Mouse (Mus musculus) liver, adult 2 months (tissue): ENCODE measurements around the gene Slc9a5. TPM values are rescaled to one million over a fixed set of nuclear protein-coding genes. Genes with fewer than 3 reads are reported as not detected.

Source experiments
- DNase-seq: peaks from one replicate; pipeline ENCODE4 v3.0.0-alpha.2; 2011; ENCODE audit warnings: low read depth, low spot score; ENCODE audit errors: extremely low read depth
- H3K27ac ChIP-seq: fragments of 200-500 bp; replicated peaks from 2 replicates; pipeline ENCODE4 v1.5.1; 2012; ENCODE audit warnings: low read depth, mild to moderate bottlenecking, control low read depth, inconsistent platforms, low read length; ENCODE audit not compliant: insufficient read depth
- H3K27me3 ChIP-seq: fragments of 200-500 bp; 2 replicates; pipeline ENCODE4 v1.6.1; 2012; ENCODE audit warnings: mild to moderate bottlenecking, moderate library complexity, low read length, inconsistent platforms; ENCODE audit not compliant: control insufficient read depth, insufficient read depth
- H3K36me3 ChIP-seq: fragments of 200-500 bp; 2 replicates; pipeline ENCODE4 v1.6.1; 2012; ENCODE audit warnings: low read length, inconsistent platforms; ENCODE audit not compliant: control insufficient read depth, insufficient read depth
- H3K4me1 ChIP-seq: fragments of 200-500 bp; 2 replicates; pipeline ENCODE4 v1.6.1; 2011; ENCODE audit warnings: low read length; ENCODE audit not compliant: control insufficient read depth, insufficient read depth
- H3K4me3 ChIP-seq: fragments of 200-500 bp; 2 replicates; pipeline ENCODE4 v1.5.1; 2011; ENCODE audit warnings: low read depth, mild to moderate bottlenecking, control low read depth, low read length, moderate library complexity; ENCODE audit not compliant: insufficient read depth
- H3K79me2 ChIP-seq: fragments of 200-500 bp; 2 replicates; pipeline ENCODE4 v1.6.1; 2012; ENCODE audit warnings: inconsistent platforms, mild to moderate bottlenecking, low read length, moderate library complexity; ENCODE audit not compliant: control insufficient read depth, insufficient read depth
- H3K9ac ChIP-seq: fragments of 200-500 bp; 2 replicates; pipeline ENCODE4 v1.6.1; 2012; ENCODE audit warnings: low read depth, mild to moderate bottlenecking, control low read depth, inconsistent platforms, low read length
- CTCF ChIP-seq: fragments of 200-500 bp; IDR thresholded peaks from 2 replicates; pipeline ENCODE4 v1.5.1; 2011; ENCODE audit warnings: low read depth, low read length, control low read depth
- POLR2A ChIP-seq: fragments of 200-500 bp; IDR thresholded peaks from 2 replicates; pipeline ENCODE4 v1.6.1; 2011; ENCODE audit warnings: low read length, control low read depth; ENCODE audit not compliant: insufficient read depth; ENCODE audit errors: extremely low read depth
- WGBS: fragments of 180-500 bp; shearing (Covaris S2); methylation state at CpG from one replicate; pipeline ENCODE4 v1.1.7; 2018; 5-methylcytosine and 5-hydroxymethylcytosine counted together
- polyA plus RNA-seq: library from polyadenylated mRNA; depleted of rRNA; stranded (reverse); fragments of >200 nt; gene quantifications from 2 replicates; pipeline ENCODE4 v1.2.3, GENCODE M21; 2012
- total RNA-seq: library from RNA; depleted of rRNA; stranded (reverse); fragments of >200 nt; gene quantifications from 2 replicates; pipeline ENCODE4 v1.2.3, GENCODE M21; 2014

Gene Slc9a5
- total and polyA plus RNA-seq, 2 experiments = under 0.01 to 0.53 TPM

- no peak for DNase-seq
- TF ChIP-seq POLR2A (no peak), CTCF (no peak)
- Histone ChIP-seq H3K27ac (no peak overlapping the region), H3K79me2 (no peaks in the 10 kb centered on the region), H3K36me3 (peaks cover 2% of the 10 kb centered on the region; the same call in 1 of the 2 replicates), H3K4me3 (no peak overlapping the region), H3K9ac (no peak overlapping the region), H3K4me1 (peaks cover 5% of the 10 kb centered on the region), H3K27me3 (no peaks in the 10 kb centered on the region)
- WGBS = 91% methylated on average over 8 of the region's 8 CpGs
These were observed 38.5 kb upstream of the Slc9a5 start for GRCm38 (mm10) chr8:105310118-105310517.

- H3K79me2 ChIP-seq = no peaks in the 10 kb centered on the region
- no peak overlapping the region for H3K27ac ChIP-seq
- no peaks in the 10 kb centered on the region for H3K27me3 ChIP-seq
- peaks cover 2% of the 10 kb centered on the region; the same call in 1 of the 2 replicates for H3K36me3 ChIP-seq
- H3K9ac ChIP-seq = no peak overlapping the region
- H3K4me1 ChIP-seq = no peaks in the 10 kb centered on the region
- DNase-seq = no peak
- H3K4me3 ChIP-seq = no peak overlapping the region
- no peak for TF ChIP-seq CTCF
- TF ChIP-seq POLR2A = no peak
- WGBS = 89% methylated on average over 1 of the region's 1 CpGs
These were observed 36.9 kb upstream of the Slc9a5 start for GRCm38 (mm10) chr8:105311718-105312117.

GRCm38 (mm10) chr8:105312891-105313481 lies 35.7 kb upstream of the Slc9a5 start:
- H3K4me3 ChIP-seq = no peak overlapping the region
- no peak overlapping the region for H3K27ac ChIP-seq
- peaks cover 2% of the 10 kb centered on the region; the same call in 1 of the 2 replicates for H3K36me3 ChIP-seq
- TF ChIP-seq CTCF = no peak
- no peak for TF ChIP-seq POLR2A
- H3K27me3 ChIP-seq = no peaks in the 10 kb centered on the region
- H3K9ac ChIP-seq = no peak overlapping the region
- no peaks in the 10 kb centered on the region for H3K4me1 ChIP-seq
- 90% methylated on average over 8 of the region's 8 CpGs for WGBS
- no peak for DNase-seq
- H3K79me2 ChIP-seq = no peaks in the 10 kb centered on the region

- peaks cover 2% of the 10 kb centered on the region; the same call in 1 of the 2 replicates for H3K36me3 ChIP-seq
- DNase-seq = no peak
- H3K27ac ChIP-seq = no peak overlapping the region
- H3K4me1 ChIP-seq = no peaks in the 10 kb centered on the region
- no peak overlapping the region for H3K9ac ChIP-seq
- H3K27me3 ChIP-seq = no peaks in the 10 kb centered on the region
- no peak overlapping the region for H3K4me3 ChIP-seq
- WGBS = 92% methylated on average over 9 of the region's 9 CpGs
- TF ChIP-seq CTCF (no peak), POLR2A (no peak)
- H3K79me2 ChIP-seq = no peaks in the 10 kb centered on the region
These were observed 34.8 kb upstream of the Slc9a5 start for GRCm38 (mm10) chr8:105313622-105314402.

GRCm38 (mm10) chr8:105315073-105315769 lies 33.4 kb upstream of the Slc9a5 start:
- H3K36me3 ChIP-seq = no peaks in the 10 kb centered on the region
- no peaks in the 10 kb centered on the region for H3K4me1 ChIP-seq
- H3K79me2 ChIP-seq = no peaks in the 10 kb centered on the region
- no peak for DNase-seq
- WGBS = 92% methylated on average over 18 of the region's 18 CpGs
- TF ChIP-seq CTCF (no peak), POLR2A (no peak)
- no peaks in the 10 kb centered on the region for H3K27me3 ChIP-seq
- H3K4me3 ChIP-seq = no peak overlapping the region
- no peak overlapping the region for H3K9ac ChIP-seq
- H3K27ac ChIP-seq = no peak overlapping the region
